Mouse (Mus musculus) kidney, adult 8-10 months (tissue): ENCODE data around the gene Fam189b.
"Not testable (repeated sequence)": the region's sequence is repeated elsewhere in the genome, so short reads cannot be mapped to it uniquely, and the experiment has no call there.

Source experiments
- DNase-seq, 2 experiments: peaks; one replicate each; pipeline ENCODE4 v3.0.0; 2022

Gene Fam189b

GRCm38 (mm10) chr3:89183058-89183958 lies at the start of gene Fam189b:
Gene Fam189b, plus strand, starts transcription at chr3:89183143.
- peak; percentile 78 to 80 for DNase-seq

GRCm38 (mm10) chr3:89133752-89134151 lies 49.2 kb upstream of the Fam189b start:
- DNase-seq = no peak

GRCm38 (mm10) chr3:89135958-89136357 lies 47.0 kb upstream of the Fam189b start, which contains the start of gene Pklr:
Gene Pklr, plus strand, starts transcription at chr3:89136142.
- DNase-seq = no peak

GRCm38 (mm10) chr3:89136365-89136764 lies 46.6 kb upstream of the Fam189b start:
- DNase-seq = peak; percentile 89 to 90

GRCm38 (mm10) chr3:89144821-89145220 lies 38.1 kb upstream of the Fam189b start:
- peak; percentile 54 to 68 for DNase-seq

DNA sequence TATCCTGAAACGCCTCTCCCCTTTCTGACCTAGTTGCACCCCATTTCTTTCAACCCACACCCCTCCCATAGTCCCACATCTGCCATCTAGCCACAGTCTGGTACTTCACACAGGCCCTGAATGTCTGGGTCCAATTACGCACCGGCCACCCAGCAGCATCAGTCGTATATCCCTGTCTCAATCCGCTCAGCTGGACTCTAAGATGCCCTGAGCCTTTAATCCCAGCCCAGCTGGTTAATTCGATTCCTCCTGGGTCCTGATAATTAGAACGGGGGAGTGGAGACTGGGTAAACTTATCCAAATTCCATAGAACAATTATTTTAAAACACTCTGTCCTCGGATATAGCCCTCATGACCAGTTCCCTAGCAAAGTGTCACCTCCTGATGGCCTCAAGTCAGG lies 37.4 kb upstream of the Fam189b start:
- no peak for DNase-seq

GRCm38 (mm10) chr3:89147101-89147978 lies 35.6 kb upstream of the Fam189b start:
- DNase-seq = peak; percentile 63

GRCm38 (mm10) chr3:89147979-89148311 lies 35.0 kb upstream of the Fam189b start:
- no peak for DNase-seq

GRCm38 (mm10) chr3:89148567-89148966 lies 34.4 kb upstream of the Fam189b start:
- DNase-seq = no peak

DNA sequence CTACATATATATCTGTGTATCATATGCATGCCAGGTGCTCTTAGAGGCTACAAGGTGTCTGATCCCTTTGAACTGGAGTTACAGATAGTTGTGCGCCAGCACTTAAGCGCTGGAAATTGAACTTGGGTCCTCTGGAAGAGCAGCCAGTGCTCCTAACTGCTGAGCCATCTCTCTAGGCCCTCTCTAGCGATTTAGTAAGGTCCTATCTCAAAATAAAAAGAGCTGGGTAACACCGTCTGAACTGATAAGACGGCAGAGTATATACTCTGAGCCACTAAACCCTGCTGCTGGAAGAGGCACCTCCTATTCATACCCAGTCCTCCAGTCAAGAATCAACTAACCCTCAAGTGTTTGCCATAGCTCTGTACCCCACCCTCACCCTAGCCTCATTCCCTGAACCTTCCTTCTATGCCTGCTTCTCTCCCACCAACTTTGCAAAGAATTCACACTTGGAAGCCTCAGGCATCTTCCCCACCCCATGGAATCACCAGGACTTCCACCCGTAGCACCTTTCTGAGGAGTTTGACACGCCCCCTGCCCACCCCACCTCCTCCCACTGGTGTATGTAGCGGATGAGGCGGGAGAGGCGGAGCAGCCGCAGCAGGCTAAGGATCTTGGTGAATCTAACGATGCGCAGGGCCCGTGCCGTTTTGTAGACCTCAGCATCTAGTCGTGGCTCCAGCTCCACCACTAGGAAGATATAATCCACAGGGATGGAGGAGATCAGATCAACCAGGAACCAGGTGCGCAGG lies 30.7 kb upstream of the Fam189b start:
- no peak for DNase-seq

GRCm38 (mm10) chr3:89156951-89157350 lies 26.0 kb upstream of the Fam189b start:
- no peak for DNase-seq

DNA sequence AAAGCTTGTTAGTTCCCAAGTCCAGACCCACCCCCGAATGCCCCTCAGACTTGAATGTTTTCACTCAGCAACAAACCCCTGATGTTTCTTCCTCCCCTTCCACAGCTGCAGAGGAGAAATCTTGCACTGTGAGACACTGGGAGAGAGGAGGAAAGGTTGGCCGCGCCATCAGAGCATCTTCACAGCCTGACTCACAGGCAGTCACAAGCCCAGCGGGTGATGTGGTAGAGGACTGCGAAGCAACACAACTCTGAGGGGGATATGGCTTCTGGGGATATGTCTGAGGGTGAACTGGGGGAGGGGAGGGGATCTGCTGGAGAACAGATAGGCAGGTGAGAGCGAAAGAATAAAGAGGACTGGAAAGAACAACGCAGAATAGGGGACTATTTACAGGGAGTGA lies 24.3 kb upstream of the Fam189b start:
- no peak for DNase-seq

DNA sequence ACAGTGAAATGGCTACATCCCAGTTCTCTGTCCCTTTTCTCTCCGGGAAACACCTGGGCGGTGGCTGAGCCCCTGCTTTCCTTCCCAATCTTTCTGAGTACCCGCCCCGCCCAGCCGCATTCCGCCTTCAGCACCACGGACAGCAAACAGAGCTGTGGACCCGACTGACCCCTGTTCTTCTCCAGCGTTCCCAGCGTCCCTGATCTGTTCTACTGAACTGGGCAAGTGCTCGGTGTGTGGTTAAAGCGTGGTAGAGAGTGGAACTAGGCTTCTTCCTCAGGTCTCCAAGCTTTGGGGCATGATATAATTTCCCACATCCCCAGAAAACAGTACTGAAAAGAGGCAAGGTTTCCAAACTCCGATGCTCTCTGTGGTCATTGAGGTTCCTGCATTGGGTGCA lies 23.7 kb upstream of the Fam189b start:
- peak; percentile 42 to 70 for DNase-seq

DNA sequence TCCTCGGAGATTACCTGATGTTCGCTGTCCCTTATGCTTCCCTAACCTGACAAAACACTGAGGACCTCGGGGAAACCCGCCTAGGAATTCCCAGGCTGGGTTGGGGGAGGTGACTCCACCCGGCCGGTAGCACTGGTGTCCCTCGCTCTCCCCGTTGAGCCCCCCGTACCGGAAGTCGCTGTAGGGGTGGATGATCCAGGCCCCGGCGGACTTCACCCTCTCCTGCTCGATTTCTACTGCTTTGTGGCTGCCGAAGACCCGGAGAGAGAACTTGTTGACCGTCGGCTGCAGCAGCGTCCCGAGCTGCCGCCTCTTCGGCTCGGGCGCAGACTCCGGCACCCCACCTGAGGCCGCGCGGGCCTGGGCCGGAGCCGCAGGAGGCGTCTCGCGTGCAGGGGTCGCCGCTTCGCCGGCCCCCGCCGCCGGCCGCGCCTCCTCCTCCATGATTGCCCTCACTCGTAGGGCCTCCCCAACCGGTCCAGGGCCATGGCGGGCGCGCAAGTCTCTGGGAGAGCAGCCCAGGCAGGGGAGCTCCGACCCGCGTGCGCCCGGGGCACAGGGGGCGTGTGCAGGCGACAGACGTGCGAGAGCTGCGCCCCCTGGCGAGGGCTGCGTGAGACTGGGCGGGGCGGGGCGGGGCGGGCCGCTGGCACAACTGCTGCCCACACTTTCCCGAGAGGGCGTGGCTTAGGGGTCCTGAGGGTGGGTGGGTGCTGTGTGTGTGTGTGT lies 23.2 kb upstream of the Fam189b start, which contains the start of gene Hcn3:
Gene Hcn3, minus strand, starts transcription at position 581 of the 729 bp plus-strand sequence.
- no peak for DNase-seq

- DNase-seq = not testable (repeated sequence)
These were observed 21.7 kb upstream of the Fam189b start for GRCm38 (mm10) chr3:89161207-89161606.

- DNase-seq = no peak
These were observed 21.2 kb upstream of the Fam189b start for GRCm38 (mm10) chr3:89161786-89162185.

DNA sequence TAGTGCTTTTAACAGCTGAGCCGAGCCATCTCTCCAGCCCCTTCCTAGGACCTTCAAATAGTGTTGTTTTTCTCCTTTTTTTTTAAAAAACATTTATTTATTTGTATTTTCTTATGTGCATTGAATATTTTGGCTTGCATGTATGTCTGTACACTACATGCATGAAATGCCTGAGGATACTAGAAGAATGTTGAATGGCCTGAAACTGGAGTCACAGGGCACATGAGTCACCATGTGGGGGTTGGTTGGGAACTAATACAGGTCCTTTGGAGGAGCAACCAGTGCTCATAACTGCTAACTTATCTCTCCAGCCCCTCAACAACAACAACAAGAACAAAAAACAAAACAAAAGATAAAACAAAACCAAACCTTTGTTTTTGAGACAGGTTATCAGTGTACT lies 19.8 kb upstream of the Fam189b start:
- no peak for DNase-seq

DNA sequence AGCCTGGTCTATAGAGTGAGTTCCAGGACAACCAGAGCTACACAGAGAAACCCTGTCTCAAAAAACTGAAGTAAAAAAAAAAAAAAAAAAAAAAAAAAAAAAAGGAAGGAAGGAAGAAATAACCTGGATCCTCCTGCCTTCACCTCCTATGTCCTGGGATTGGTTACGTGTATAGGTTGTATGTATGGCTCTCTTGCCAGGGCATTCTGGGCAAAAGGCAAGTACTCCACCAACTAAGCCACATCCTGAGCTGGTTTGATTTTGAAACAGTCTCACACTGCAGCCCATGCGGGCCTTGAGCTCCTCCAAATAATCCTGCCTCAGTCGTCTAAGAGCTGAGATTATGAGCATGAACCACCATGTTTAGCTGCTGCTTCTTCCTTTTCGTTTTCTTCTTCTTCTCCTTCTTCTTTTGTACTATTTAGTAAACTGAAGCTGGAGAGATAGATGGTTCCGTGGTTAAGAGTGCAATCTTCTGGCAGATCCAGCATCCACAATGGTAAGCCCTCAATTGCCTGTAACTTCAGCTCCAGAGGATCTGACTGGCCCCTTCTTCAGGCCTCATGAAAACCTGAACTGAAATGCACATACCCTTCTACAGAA lies 19.2 kb upstream of the Fam189b start:
- DNase-seq = no peak

GRCm38 (mm10) chr3:89164506-89165267 lies 18.3 kb upstream of the Fam189b start, which contains the start of gene Clk2:
Gene Clk2, plus strand, starts transcription at chr3:89164795.
- DNase-seq = peak; percentile 94 to 95

DNA sequence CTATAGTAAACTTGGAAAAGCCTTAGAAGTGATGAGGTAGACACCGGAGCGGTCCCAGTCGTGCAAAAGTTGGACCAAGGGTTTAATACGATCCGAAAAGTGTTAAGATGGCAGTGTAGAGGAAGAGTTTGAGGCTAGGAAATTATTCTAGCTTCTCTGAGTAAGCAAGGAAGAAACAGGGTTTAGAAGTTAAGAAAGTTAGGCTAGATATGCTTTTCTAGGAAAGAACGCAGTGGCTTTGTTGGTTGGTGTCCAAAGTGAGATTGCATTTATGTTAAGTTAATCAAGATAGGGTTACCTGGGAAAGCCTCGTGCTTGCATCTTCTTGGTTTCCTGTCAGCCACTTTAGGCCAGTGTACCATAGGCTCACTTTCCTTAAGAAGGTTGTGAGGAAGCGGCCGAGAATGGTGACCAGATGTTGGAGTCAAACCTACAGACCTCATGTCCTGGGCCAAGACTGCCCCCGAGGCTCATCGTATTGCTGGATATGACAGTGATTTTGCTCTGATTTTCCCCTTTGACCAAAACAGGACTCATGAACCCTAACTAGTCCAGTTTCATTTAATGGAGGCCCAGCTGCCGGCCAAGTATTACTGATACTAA lies 17.6 kb upstream of the Fam189b start:
- no peak for DNase-seq
